Mouse (Mus musculus): ENCODE data around the gene Cbx5.
A peak's percentile ranks its signal among the peaks of the same experiment; 100 is the strongest.
"Not testable (repeated sequence)": the region's sequence is repeated elsewhere in the genome, so short reads cannot be mapped to it uniquely, and the experiment has no call there.

The Cbx5 gene

DNA sequence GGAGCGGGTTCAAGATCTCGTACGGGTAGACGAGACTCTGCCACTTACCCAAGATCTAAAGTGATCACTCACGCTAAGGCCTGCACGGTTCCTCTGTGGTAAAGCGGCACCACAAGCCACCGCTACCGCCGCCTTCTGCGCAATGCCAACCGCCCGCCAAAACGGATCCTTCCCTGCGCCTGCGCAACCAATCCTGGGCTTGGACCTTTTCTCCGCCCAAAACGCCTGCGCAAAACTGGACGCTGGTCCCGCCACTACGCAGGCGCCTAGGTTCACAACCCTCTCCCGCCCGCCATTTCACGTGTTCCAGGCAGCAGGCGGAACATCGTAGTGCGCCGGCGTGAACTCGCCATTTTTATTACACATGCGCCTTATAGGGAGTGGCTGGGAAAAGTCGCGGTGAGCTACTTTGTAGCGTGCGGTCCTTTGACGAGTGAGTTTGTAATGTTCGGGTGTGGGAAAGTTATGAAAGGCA is at the start of gene Cbx5:
Cbx5 (minus strand) TSS at position 132 of the 475 bp plus-strand sequence.
- H3K9me3 ChIP-seq (ENCODE audit: low read length) = no peaks in the 10 kb centered on the region
- TF ChIP-seq POU5F1 (IDR thresholded peaks at IDR 0.05; ENCODE audit: borderline replicate concordance, low read length) = no peak
- TF ChIP-seq CTCF (conservative IDR thresholded peaks at IDR 0.05; ENCODE audit: low read length) = no peak
- TF ChIP-seq NANOG (IDR thresholded peaks at IDR 0.05; ENCODE audit: borderline replicate concordance, low read length) = no peak
- no peaks in the 10 kb centered on the region for H3K27me3 ChIP-seq (ENCODE audit: insufficient read depth, low read length)
- peak within 1 kb of the TSS; percentile 92 for H3K4me3 ChIP-seq (replicated peaks; ENCODE audit: low read length)
- peaks cover 57% of the 10 kb centered on the region for H3K36me3 ChIP-seq (ENCODE audit: insufficient read depth, low read length)
- H3K4me1 ChIP-seq (replicated peaks; ENCODE audit: low read depth, low read length) = peaks cover 59% of the 10 kb centered on the region

DNA sequence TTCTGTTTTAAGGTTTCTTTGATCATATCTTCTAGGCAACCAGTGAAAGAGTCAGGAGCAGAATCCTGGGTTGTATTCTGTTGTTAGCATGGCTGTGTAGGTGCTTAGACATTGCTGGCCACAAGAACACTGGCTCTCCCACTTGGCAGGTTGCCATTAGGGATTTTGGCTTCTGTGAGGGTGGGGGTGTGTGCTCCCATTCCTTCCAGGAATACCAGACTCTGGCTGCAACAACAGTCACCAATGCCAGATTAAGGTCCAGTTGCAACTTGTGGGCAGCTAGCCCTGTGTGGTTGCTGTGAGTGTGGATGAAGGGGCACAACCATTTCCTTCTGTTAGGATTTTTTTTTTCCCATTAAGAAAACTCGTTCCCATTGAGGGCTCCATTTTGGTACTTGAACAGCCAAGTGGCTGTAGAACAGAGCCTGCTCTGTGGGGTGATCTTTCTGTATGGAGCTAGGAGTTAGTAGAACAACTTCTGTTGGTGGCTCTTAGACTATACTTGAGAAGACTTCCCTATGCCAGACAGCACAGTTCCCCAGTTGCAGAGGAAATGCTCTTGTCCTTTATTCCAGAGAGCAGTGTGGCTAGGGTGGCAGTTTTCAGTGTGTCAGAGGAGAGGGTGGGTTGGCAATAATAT is 46.3 kb upstream of the Cbx5 start:
- H3K4me3 ChIP-seq (replicated peaks; ENCODE audit: low read length) = no peak overlapping the region
- no peaks in the 10 kb centered on the region for H3K27me3 ChIP-seq (ENCODE audit: insufficient read depth, low read length)
- peaks cover 66% of the 10 kb centered on the region for H3K36me3 ChIP-seq (ENCODE audit: insufficient read depth, low read length)
- peaks cover 29% of the 10 kb centered on the region for H3K4me1 ChIP-seq (replicated peaks; ENCODE audit: low read depth, low read length)
- H3K9me3 ChIP-seq (ENCODE audit: low read length) = no peaks in the 10 kb centered on the region
- TF ChIP-seq NANOG (IDR thresholded peaks at IDR 0.05; ENCODE audit: borderline replicate concordance, low read length) (no peak), POU5F1 (IDR thresholded peaks at IDR 0.05; ENCODE audit: borderline replicate concordance, low read length) (no peak), CTCF (conservative IDR thresholded peaks at IDR 0.05; ENCODE audit: low read length) (no peak)

DNA sequence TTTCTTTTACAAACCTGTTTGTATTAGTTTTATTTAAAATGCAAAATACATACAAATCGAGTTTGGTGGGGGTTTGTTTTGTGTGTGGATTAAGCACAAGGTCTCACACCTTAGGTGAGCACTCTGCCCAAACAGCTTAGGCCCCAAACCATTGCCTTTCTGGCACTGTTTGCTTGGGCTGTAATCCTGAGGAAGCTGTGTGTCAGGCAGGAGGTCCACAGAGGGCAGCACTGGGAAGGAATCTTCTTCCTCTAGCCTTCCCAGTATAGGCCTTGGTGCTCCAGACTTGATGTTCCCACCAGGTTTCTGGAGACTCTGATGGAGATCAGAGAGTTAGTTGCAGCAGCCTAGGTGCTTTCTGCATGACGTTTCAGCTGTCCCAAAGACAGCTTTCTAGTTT is 45.0 kb upstream of the Cbx5 start:
- Histone ChIP-seq H3K36me3 (ENCODE audit: insufficient read depth, low read length) (peaks cover 59% of the 10 kb centered on the region), H3K4me3 (replicated peaks; ENCODE audit: low read length) (no peak overlapping the region), H3K27me3 (ENCODE audit: insufficient read depth, low read length) (no peaks in the 10 kb centered on the region), H3K4me1 (replicated peaks; ENCODE audit: low read depth, low read length) (peaks cover 30% of the 10 kb centered on the region), H3K9me3 (ENCODE audit: low read length) (no peaks in the 10 kb centered on the region)
- TF ChIP-seq POU5F1 (IDR thresholded peaks at IDR 0.05; ENCODE audit: borderline replicate concordance, low read length) (no peak), CTCF (conservative IDR thresholded peaks at IDR 0.05; ENCODE audit: low read length) (no peak), NANOG (IDR thresholded peaks at IDR 0.05; ENCODE audit: borderline replicate concordance, low read length) (no peak)

DNA sequence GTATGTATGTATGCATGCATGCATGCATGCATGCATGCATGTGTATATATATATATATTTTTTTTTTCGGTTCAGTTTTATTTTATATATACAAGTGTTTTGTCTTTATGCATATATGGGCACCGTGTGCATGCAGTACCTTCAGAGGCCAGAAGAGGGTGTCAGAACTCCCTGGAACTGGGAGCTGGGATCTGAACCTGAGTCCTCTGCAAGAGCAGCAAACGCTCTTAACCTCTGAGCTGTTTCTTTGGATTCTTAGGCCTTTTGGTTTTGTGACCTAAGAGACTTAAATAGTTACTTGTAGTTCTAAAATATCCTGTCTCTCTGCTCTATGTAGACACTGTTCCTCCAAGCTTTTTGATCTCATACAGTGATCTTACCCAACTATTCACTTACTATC is 44.5 kb upstream of the Cbx5 start:
- Histone ChIP-seq H3K4me3 (replicated peaks; ENCODE audit: low read length) (no peak overlapping the region), H3K36me3 (ENCODE audit: insufficient read depth, low read length) (peaks cover 53% of the 10 kb centered on the region), H3K4me1 (replicated peaks; ENCODE audit: low read depth, low read length) (peaks cover 28% of the 10 kb centered on the region), H3K27me3 (ENCODE audit: insufficient read depth, low read length) (no peaks in the 10 kb centered on the region), H3K9me3 (ENCODE audit: low read length) (no peaks in the 10 kb centered on the region)
- TF ChIP-seq CTCF (conservative IDR thresholded peaks at IDR 0.05; ENCODE audit: low read length) = peak; percentile 93
- no peak for TF ChIP-seq POU5F1 (IDR thresholded peaks at IDR 0.05; ENCODE audit: borderline replicate concordance, low read length)

DNA sequence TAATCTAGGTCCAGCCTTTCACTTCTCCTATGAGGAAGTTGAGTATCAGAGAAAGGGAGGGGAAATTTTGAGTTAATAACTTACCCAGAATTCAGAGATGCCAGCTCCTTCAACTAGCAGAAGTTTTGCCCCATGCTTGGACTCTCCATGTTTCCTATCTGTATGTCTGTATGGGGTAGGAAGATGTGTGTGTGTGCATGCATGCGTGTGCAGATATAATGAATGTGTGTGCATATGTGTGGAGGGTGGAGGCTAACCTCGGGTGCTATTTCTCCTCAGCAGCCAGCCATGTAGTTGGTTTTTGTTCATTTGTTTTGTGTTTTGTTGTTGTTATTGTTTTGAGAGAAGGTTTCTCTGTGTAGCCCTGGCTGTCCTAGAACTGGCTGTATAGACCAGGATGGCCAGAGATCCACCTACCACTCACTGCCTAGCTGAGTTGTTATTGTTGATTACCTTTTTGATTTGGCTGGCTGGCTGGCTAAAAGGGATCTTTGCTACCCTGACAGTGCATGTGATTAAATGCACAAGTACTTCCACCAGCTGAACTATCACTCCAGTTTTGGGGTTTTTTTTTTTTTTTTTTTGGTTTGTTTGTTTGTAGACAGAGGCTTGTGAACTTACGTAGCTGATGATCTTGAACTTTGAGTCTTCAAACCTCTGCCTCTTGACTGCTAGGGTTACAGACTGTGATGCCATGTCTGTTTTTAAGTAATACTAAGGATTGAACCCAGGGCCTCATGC is 42.0 kb upstream of the Cbx5 start:
- Histone ChIP-seq H3K27me3 (ENCODE audit: insufficient read depth, low read length) (no peaks in the 10 kb centered on the region), H3K4me3 (replicated peaks; ENCODE audit: low read length) (no peak overlapping the region), H3K4me1 (replicated peaks; ENCODE audit: low read depth, low read length) (peaks cover 47% of the 10 kb centered on the region), H3K9me3 (ENCODE audit: low read length) (no peaks in the 10 kb centered on the region), H3K36me3 (ENCODE audit: insufficient read depth, low read length) (peaks cover 54% of the 10 kb centered on the region)
- no peak for TF ChIP-seq NANOG (IDR thresholded peaks at IDR 0.05; ENCODE audit: borderline replicate concordance, low read length)
- no peak for TF ChIP-seq CTCF (conservative IDR thresholded peaks at IDR 0.05; ENCODE audit: low read length)
- no peak for TF ChIP-seq POU5F1 (IDR thresholded peaks at IDR 0.05; ENCODE audit: borderline replicate concordance, low read length)

DNA sequence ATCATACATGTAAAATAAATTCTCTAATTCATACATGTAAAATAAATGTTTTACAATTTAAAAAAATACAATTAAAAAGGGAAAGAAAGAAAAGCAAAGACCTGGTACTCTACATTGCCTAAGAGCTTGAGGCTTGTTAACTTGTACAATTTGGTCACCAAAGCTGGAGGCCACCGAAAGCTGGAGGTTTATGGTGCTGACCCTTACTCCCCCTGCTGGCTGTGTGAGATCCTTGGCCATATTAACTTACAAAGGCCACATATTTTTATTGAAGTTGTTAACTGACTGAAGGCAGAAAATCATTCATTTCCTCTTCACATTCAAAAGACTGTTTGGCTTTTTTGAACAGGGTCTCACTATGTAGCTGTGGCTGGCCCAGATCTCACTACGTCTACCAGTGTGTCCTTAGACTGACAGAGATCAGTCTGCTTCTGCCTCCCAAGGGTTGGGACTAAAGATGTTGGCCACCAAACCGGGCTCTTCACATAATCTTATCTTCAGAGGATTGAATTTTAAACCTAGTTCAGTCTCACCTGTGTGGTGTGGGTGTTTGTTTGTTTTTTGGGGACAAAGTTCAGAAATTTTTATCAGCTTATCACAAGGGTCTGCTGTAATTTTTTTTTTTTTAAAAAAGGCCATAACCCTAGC is 41.3 kb upstream of the Cbx5 start:
- TF ChIP-seq CTCF (conservative IDR thresholded peaks at IDR 0.05; ENCODE audit: low read length) (peak; percentile 64), POU5F1 (IDR thresholded peaks at IDR 0.05; ENCODE audit: borderline replicate concordance, low read length) (no peak), NANOG (IDR thresholded peaks at IDR 0.05; ENCODE audit: borderline replicate concordance, low read length) (no peak)
- Histone ChIP-seq H3K27me3 (ENCODE audit: insufficient read depth, low read length) (no peaks in the 10 kb centered on the region), H3K4me1 (replicated peaks; ENCODE audit: low read depth, low read length) (peaks cover 47% of the 10 kb centered on the region), H3K36me3 (ENCODE audit: insufficient read depth, low read length) (peaks cover 50% of the 10 kb centered on the region), H3K9me3 (ENCODE audit: low read length) (no peaks in the 10 kb centered on the region), H3K4me3 (replicated peaks; ENCODE audit: low read length) (no peak overlapping the region)

DNA sequence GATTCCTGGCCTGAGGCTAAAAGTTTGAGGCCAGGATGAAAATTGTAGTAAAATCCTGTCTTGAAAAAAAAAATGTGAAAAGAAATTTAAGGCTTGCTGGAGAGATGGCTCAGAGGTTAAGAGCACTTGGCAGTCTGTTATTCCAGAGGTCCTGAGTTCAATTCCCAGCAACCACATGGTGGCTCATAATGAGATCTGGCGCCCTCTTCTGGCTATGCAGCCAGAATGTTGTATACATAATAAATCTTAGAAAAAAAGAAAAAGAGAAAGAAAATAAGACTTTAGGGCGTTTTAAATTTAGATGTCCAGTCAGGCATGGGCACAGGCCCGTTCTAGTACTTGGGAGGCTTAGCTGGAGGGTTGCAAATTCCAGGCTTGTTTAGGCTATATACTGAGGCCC is 40.1 kb upstream of the Cbx5 start:
- H3K27me3 ChIP-seq (ENCODE audit: insufficient read depth, low read length) = no peaks in the 10 kb centered on the region
- peaks cover 38% of the 10 kb centered on the region for H3K36me3 ChIP-seq (ENCODE audit: insufficient read depth, low read length)
- peak; percentile 61 for TF ChIP-seq CTCF (conservative IDR thresholded peaks at IDR 0.05; ENCODE audit: low read length)
- TF ChIP-seq POU5F1 (IDR thresholded peaks at IDR 0.05; ENCODE audit: borderline replicate concordance, low read length) = no peak
- TF ChIP-seq NANOG (IDR thresholded peaks at IDR 0.05; ENCODE audit: borderline replicate concordance, low read length) = no peak
- H3K4me1 ChIP-seq (replicated peaks; ENCODE audit: low read depth, low read length) = peaks cover 40% of the 10 kb centered on the region
- no peaks in the 10 kb centered on the region for H3K9me3 ChIP-seq (ENCODE audit: low read length)
- no peak overlapping the region for H3K4me3 ChIP-seq (replicated peaks; ENCODE audit: low read length)

DNA sequence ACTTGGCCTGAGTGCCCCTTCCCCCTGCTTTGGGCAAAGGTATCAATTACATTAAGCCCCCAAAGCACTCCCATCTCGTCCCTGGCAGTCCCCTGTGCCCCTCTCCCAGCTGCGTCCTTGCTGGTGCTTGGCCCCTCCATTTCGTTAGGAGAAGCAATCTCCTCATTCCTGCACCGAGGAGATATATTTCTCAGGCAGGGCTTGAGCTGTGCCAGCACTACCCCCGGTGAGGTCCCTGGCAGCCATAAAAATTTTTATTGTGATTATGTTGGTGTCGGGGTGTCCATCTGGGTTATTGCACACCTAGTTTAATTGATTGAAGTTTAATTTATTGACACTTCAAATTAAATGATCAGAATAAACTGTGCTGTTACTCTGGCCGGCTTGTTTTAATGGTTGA is 38.3 kb upstream of the Cbx5 start:
- no peak overlapping the region for H3K4me3 ChIP-seq (replicated peaks; ENCODE audit: low read length)
- H3K36me3 ChIP-seq (ENCODE audit: insufficient read depth, low read length) = peaks cover 35% of the 10 kb centered on the region
- no peak for TF ChIP-seq POU5F1 (IDR thresholded peaks at IDR 0.05; ENCODE audit: borderline replicate concordance, low read length)
- no peak for TF ChIP-seq NANOG (IDR thresholded peaks at IDR 0.05; ENCODE audit: borderline replicate concordance, low read length)
- TF ChIP-seq CTCF (conservative IDR thresholded peaks at IDR 0.05; ENCODE audit: low read length) = no peak
- no peaks in the 10 kb centered on the region for H3K9me3 ChIP-seq (ENCODE audit: low read length)
- no peaks in the 10 kb centered on the region for H3K27me3 ChIP-seq (ENCODE audit: insufficient read depth, low read length)
- peaks cover 53% of the 10 kb centered on the region for H3K4me1 ChIP-seq (replicated peaks; ENCODE audit: low read depth, low read length)

DNA sequence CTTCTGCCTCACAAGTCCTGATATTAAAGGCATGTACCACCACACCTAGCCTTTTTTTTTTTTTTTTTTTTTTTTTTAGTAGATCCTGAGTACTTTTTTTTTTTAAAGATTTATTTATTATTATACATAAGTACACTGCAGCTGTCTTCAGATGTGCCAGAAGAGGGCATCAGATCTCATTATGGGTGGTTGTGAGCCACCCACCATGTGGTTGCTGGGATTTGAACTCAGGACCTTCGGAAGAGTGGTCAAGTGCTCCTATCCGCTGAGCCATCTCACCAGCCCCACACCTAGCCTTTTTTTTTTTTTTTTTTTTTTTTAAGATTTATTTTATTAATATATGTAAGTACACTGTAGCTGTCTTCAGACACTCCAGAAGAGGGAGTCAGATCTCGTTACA is 36.3 kb upstream of the Cbx5 start:
- not testable (repeated sequence) for H3K4me3 ChIP-seq (replicated peaks; ENCODE audit: low read length)
- Histone ChIP-seq H3K4me1 (replicated peaks; ENCODE audit: low read depth, low read length) (peaks cover 52% of the 10 kb centered on the region), H3K36me3 (ENCODE audit: insufficient read depth, low read length) (peaks cover 29% of the 10 kb centered on the region)

More for the DNA sequence above, 36.3 kb upstream of the Cbx5 start:
- not testable (repeated sequence) for H3K27me3 ChIP-seq (ENCODE audit: insufficient read depth, low read length); H3K9me3 ChIP-seq (ENCODE audit: low read length)

All from E14TG2a.4 (cell line).